Mouse (Mus musculus) neutrophil, adult 5-6 weeks (primary cell): ENCODE results near the gene Cwc25. TPM values are rescaled to one million over a fixed set of nuclear protein-coding genes. Genes with fewer than 3 reads are reported as not detected.

Experiments used
- total RNA-seq: library from RNA; stranded (forward); fragments of 200-1000 nt; gene quantifications from 2 replicates; pipeline ENCODE4 v1.2.3, GENCODE M21; 2017

Gene Cwc25
- total RNA-seq, 1 experiment from 2014 or later: 41.2 TPM

Other genes with a start within 250 kb of the Cwc25 start
- gene Srcin1, start 190.4 kb downstream of the Cwc25 start, total RNA-seq: 0.12 TPM in 1 of 2 replicates, not detected in the other
- gene Epop, start 136.9 kb downstream of the Cwc25 start, total RNA-seq: 0.35 and 0.61 TPM in 2 replicates
- gene Mllt6, start 103.1 kb downstream of the Cwc25 start, total RNA-seq: 63.2 and 69.2 TPM in 2 replicates
- 7.2 and 13.5 TPM in 2 replicates for gene Cisd3, start 80.7 kb downstream of the Cwc25 start, total RNA-seq
- gene Pcgf2, start 66.1 kb downstream of the Cwc25 start, total RNA-seq: not detected in 2 replicates
- gene Psmb3, start 63.2 kb downstream of the Cwc25 start, total RNA-seq: 89.0 and 97.7 TPM in 2 replicates
- 29.0 and 30.6 TPM in 2 replicates for gene Pip4k2b, start 21.9 kb downstream of the Cwc25 start, total RNA-seq
- 0.81 and 2.7 TPM in 2 replicates for gene 1700001P01Rik, start 9.4 kb upstream of the Cwc25 start, total RNA-seq
- 1,248 and 1,304 TPM in 2 replicates for gene Rpl23, start 15.9 kb upstream of the Cwc25 start, total RNA-seq
- gene Lasp1, start 32.4 kb upstream of the Cwc25 start, total RNA-seq: 257 and 315 TPM in 2 replicates
- gene B230217C12Rik, start 74.2 kb upstream of the Cwc25 start, total RNA-seq: 0.47 and 1.2 TPM in 2 replicates
- 1.0 and 2.3 TPM in 2 replicates for gene Fbxo47, start 117.6 kb upstream of the Cwc25 start, total RNA-seq
- 1.2 and 2.9 TPM in 2 replicates for gene Plxdc1, start 219.9 kb upstream of the Cwc25 start, total RNA-seq
- 54.0 and 56.4 TPM in 2 replicates for gene Arl5c, start 229.6 kb upstream of the Cwc25 start, total RNA-seq